Mouse (Mus musculus): Measurements from ENCODE around the gene Cd244a.
A peak's percentile ranks its signal among the peaks of the same experiment; 100 is the strongest.

The Cd244a gene

DNA sequence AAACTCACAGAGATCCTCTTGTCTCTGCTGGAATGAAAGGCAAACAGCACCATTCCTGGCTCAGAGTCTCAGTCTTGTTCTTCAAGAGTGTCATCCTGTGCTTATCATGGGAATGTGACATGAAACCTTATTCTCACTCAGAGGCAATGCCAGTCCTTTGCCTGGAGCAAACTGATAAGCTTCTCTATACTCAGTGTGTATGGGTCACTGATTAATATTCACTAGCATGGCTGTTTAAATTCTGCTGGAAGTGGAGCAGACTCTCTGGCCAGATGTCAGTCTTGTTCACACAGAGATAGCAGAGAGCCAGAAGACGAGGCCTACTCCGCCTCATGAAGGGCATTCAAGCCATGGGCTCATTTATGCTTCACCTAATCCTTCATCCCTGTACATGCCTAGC is 25.6 kb downstream of the Cd244a start:
- no peak for DNase-seq

DNA sequence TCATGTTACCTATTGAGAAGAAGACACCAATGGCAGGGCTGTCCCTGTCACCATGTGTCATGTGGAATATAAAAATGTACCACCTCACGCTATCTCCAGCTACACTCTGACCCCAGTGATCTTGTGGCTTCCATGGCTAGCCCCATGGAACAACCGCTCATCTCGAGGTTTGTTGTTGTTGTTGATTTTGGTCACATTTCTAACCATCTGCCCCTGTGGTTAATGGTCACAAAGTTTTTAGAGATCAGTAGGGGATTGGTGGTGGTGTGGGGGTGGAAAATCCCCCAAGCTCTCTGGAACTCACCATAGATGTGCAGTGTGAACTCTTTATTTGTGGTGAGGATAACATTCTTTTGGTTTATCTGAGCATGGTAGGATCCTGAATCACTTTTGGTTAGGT is 45.7 kb downstream of the Cd244a start:
- no peak for DNase-seq

DNA sequence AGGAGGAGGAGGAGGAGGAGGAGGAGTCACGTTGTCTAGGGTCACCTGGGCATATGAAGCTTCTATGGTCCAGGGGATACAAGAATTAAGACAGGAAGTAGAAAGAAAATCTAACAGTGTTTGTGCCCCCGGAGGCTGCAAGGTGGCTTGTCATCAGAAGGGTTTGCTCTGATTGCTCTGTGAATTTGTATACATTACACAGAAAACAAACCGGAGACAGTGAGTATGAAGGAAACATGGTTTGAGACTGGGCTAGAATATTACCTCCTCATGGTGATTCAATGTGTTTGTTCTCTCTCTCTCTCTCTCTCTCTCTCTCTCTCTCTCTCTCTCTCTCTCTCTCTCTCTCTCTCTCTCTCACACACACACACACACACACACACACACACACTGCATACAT is 47.7 kb downstream of the Cd244a start:
- no peak for DNase-seq

DNA sequence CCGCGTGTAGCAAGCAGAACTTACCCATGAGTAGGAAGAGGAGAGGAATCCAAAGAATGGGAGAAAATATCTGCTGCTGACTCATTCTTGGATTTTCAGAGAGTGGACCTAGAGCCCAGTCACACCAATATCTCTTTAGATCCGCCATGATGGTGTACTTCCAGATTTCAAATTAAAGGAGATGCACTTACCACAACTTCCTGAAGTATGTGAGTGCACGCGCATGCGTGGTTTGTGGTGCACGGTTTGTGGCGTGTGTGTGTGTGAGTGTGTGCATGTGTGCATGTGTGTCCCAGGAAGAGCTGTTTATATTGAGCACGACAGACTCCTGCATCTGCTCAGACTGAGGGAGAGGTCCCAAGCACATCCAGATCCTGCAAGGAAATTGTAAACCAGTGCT is 48.2 kb downstream of the Cd244a start, which contains the start of gene Ly9:
Ly9 (minus strand) TSS at position 235 of the 400 bp plus-strand sequence.
- DNase-seq, result peak; percentile 55

DNA sequence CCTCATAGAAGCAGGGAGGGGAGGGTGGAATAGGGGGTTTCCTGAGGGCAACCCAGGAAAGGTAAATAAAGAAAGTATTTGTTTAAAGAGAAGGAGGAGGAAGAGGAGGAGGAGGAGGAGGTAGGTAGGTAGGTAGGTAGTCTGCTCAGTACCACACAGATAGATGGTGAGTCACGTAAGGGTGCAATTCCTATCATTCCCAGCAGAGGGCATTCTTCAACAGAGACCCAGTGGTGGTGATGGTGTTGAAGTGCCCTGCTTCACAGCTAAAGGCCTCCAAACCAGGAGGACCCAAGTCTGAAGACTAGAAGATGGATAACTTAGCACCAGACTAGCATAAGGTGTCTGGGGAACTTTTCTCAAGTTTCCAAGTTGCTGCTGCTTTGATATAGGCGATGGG is 51.0 kb downstream of the Cd244a start:
- DNase-seq, result peak; percentile 28

DNA sequence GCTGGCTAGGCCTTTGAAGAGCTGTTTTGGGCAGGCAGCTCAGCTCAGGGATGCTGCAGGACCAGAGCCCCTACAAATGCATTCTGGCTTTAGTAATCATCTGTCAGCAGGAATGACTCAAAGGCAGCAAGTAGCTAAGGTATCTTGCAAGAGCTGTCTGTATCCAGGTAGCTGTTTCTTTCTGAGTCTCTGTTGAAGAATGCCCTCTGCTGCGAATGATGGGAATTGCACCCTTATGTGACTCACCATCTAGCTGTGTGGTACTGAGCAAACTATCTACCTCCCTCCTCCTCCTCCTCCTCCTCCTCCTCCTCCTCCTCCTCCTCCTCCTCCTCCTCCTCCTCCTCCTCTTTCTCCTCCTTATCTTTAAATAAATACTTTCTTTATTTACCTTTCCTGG is 51.8 kb downstream of the Cd244a start:
- peak; percentile 41 for DNase-seq

DNA sequence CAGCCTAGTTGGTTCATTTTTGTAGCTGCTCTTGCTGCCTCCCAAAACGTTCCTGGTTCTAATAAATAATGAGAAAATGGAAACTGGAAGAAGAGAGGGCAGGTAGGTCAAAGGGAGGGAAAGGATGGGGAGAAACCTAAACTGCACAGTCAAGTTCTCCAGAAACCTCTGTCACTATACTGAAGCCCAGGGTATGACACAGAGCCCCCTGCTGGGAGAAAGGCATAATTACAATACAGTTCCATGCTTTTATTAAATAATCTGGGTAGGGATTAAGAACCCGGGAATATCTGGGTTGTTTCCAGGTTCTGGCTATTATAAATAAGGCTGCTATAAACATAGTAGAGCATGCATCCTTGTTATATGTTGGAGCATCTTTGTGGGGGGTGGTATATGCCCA is 55.0 kb downstream of the Cd244a start:
- peak; percentile 47 for DNase-seq

DNA sequence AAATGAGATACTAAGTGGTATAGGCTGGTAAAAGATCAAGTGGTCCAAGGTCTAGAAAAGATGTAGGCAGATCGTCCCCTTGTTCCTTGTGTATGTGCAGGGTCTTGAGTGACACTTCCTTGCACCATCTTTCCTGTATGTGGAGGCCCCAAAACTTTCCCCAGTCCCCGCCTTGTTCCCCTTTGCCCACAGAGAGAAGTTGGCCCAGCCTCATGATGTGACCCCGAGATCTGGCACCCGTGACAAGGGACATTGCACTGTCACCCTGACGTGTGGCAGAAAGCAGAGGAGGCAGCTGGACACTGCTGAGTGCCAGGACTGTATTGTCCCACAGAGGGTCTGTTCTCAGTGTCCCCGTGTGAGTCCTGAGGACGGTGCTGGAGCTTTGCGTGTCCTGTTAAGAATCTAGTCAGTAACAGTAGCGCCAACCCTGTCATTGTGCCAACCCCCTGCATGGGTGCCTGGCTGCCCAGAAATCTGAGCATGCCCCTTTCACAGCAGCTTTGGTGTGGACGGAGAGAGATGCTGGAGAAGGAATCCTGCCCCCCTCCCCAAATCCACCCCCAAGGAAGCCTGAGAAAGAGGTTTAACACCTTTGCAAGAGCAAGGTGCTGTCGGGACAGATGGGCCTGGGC is 58.0 kb downstream of the Cd244a start:
- peak; percentile 49 for DNase-seq

DNA sequence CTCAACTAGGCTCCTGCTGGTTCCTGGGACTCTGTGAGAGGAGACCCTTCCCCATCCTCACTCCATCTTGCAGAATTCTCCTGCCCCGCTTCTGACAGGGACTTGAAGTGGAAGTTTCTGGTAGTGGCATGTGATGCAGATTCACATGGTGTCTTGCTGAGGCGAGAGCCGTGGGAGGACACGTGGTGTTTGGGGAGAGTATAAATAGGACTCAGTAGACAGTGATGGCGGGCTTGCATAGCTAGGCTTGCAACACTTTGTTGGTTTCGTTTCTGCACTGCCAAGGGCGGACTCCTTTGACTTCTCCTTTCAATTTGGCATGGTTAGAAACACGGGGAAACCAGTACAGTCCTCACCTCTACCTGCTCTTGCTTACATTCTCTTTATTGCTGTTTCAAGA is 60.0 kb downstream of the Cd244a start:
- peak; percentile 77 for DNase-seq

DNA sequence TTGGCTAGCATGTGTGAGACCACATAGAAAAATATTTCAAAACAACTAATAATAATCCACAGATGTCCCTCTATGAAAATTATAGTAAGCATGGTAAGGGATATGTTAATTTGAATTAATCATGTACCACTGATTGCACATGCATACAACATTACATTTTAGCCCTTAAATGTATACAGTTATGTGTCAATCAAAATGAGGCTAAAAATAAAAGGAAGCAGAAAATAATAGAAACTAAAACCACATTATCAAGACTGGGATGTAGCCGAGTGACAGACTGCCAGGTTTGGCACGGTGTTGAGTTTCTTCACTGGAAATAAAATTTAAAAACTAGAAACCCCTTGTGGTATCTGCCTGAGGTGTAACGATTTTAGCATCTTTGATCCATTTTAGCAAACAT is 60.7 kb downstream of the Cd244a start:
- DNase-seq, result no peak

DNA sequence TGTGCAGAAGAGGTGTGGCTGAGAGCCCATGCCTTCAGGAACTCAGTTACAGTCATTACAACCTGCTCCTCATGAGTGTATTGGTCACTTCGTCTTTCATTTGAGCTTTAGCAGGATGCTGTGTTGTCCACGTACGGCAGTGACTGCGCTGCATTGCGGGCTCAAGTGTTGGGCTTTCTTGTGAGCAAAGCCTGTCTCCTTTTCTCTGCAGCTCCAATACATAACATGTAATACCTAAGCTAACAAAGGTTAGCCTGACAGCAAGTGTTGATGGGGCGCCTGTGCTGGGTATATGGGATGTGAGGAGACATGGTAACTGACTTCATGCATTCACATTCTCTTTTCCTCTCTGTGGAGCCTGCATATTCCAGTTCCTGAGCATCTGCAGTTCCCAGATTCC is 61.1 kb downstream of the Cd244a start:
- DNase-seq, result no peak

DNA sequence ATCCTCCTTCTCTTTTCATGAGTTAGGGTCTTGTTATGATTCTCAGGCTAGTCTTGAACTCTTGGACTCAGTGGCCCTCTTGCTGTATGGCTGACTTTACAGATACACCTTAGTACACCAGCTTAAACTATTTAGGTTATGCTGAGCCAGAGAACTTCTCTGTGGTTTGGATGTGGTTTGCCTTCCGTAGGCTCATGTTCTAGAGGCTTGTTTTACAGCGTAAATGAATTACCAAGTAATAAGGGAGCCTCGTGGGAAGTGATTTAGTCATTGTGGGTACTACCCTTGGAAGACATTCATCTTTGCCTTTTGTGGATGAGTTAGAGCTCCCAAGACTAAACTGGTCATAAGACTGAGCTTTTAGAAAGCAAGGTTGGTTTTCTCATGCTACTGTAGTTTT is 68.8 kb downstream of the Cd244a start:
- DNase-seq, result no peak

DNA sequence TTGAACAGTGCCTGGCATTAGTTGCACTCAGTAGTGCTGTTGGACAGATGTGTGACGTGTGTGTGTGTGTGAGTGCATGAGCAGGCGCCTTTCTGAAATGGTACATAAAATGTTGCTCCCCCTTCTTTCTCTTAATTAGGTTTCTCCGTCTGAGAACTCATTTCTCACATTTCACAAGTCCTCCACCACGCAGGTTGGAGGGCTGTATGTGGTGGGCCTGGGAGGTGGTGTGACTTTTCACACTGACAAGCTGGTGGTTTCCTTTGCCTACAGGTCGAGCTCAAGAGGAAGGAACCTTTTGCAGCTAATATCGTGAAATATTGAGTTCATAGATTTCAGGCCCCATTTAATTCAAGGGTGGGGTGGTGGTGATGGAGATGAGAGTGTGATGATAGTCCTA is 70.2 kb downstream of the Cd244a start:
- DNase-seq, result no peak

DNA sequence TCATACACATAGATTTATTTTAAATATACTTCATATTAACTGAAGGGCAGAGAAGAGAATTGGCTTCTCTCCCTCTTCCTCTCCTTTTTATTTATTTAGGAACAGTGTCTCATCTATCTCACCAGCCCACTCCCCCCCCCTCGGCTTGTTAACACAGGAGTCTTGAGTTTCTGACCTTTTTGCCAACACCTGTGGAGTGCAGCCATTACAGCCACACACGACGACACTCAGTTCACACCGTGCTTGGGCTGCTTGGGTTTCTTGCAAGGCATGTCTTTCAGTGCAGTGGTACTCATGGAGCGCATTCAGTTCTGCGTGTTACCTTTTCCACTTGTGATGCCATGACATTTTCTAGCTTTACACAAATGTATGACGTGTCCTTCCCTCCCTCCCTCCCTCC is 71.0 kb downstream of the Cd244a start:
- DNase-seq, result no peak

DNA sequence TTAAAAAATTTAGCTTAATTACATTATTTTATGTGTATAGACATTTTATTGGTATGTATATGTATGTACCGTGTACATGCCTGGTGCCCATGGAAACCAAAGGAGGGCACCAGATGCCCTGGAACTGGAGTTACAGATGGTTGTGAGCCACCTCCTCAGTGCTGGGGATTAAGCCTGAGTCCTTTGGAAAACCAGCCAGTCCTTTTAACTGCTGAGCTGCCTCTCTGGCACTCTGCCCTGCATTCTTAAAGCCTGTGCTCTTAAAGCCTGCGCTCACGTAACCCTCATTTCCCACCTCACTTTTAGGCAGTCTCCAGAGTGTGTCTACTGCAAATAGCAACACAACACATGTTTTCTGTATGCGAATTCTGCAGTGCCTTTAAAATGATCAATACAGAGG is 71.9 kb downstream of the Cd244a start:
- DNase-seq, result no peak

DNA sequence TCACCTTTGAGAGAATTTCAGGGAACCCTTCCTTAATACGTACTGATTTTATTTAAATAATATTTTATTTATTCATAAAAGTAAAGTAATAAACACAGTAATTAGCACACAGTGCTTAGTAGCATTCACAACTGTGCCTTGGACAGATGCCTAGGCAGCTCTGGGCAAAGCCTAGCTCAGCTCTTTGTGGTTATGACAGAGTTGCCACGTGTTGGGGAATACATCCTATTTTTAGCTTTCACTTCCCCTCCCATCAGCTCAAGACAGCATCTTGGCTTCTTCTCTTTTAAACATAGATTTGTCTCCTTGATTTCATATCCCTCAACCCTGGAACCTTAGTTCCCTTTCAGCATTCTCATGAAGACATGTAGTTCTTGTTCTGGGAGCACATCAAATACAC is 72.5 kb downstream of the Cd244a start:
- peak; percentile 54 for DNase-seq

DNA sequence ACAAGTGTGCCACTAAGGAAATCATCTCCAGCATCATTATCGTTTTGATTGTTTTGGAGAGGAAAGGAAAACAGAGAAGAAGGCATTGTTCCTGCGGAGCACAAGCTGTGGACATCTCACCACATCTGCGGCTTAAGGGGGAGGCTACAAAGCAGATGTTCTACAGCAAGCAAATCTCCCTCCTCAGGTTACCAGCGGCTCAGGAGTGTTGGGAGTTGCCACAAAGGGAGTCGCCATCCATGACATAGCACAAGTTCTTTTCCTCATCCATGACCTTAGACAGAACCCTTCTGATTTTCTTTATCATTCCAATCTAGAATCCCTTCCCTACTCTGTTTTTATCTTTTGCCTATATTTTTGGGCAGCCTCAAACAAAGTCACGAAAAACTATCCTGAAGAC is 76.7 kb downstream of the Cd244a start:
- no peak for DNase-seq

DNA sequence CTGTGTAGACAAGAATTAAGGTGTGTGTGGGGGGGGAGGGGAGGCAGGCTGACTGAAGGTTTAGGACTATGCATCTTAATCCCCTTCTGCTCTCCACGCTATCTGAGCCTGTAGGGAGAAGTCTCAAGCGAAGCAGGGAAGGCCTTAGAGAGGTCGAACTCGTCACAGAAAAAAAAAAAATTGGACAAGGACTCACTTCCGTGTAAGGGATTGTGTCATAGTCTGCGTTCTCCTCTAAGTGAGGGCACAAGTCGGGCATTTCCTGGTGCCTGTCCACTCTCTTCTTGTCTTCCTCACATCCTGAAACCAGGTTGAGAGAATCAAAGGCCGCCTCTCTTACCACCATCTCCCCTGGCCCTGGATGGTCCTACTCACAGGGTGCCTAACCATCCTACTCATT is 78.1 kb downstream of the Cd244a start:
- no peak for DNase-seq

DNA sequence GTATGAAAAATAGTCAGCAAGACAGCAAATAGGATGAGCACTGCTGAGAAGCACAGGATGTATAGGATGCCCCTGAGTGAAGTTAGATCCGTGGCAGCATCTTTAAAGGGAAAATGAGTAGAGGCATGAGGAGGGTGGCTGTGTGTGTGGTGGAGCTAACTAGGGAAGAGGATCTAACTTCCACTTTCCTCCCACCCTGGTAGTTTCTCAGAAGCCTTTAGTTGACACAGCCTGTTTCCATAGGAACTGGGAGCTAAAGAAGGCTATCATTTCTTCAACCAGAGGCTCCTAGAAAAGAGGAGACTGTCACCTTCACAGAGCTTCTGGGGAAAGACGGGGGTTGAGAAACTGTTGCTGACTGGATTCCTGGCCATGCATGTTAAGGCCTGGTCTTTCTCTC is 79.7 kb downstream of the Cd244a start:
- no peak for DNase-seq

DNA sequence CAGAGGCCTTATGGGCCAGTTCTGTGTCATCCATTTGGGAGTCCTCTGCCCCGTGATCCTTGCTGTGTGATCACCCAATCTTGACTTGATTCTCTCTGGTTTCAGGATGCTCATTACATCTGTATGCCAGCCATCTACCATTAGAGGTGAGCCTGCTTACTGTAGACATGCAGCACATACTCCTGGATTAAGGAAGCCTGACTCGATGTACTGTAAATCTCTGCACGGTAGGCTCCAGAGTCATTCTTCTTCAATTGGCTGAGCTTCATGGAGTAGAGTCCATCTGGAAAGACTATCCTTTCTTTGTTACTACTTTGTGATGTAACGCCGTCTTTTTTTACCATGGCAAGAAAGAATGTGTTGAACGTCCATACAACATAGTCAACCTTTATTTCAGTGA is 81.8 kb downstream of the Cd244a start:
- no peak for DNase-seq

DNA sequence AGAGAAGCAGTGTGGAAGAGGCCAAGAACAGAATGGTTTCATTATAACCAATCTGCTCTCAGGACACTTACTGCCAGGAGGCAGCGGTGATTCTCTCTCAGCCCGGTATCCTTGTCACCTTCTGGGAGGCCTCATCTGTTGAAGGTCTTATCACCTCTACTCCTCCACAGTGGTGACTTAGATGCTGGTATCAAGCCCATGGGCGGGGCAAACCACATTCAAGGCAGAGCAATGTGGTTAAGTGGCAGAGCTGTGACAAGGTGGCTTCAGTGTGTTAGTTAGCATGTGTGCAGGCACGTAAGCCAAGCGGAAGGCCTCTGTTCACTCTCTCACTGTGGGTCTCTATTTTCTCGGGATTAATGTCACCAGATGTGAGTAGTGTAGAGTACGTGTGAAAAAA is 84.6 kb downstream of the Cd244a start:
- no peak for DNase-seq

DNA sequence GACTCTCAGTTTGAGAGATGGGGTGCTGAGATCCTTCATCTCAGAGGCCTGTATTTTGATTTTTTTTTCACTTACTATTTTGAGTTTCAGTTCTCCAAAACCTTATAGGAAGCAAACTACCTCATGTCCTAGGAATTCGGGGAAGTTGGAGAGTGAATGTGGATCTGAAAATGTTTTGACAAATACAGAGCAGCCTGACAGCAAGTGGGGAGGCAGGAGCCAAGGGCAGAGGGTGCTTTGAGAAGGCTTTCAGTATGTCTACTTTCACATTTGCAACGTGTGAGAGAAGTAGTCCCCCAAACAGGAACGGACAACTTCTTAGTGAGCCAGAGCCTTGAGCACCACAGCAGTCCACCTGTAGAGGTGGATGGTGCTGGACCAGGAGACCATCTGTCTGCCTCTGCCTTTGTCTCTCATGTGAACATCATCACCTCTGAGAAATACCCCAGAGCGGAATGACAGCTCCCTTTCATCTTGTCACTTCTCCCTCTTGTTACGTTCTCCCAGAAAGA is 87.5 kb downstream of the Cd244a start:
- DNase-seq, result no peak

DNA sequence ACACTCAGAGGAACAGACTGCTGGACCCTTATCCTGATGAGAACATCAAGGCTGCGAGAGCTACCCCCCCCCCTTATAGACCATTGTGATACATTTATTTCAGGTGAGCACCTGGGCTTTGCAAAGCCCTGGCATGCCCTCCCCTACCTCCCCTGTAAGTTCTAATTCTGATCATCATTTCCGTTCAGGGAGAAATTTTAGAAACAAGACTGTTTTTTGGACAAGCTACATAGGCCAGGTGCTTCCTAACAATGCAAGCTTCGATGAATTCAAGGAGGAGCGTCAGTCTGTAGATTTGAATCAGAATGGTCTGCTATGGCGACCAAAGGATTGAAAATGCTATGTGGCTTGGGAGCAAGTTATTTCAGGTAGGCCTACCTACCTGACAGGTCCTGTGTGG is 88.7 kb downstream of the Cd244a start:
- no peak for DNase-seq

DNA sequence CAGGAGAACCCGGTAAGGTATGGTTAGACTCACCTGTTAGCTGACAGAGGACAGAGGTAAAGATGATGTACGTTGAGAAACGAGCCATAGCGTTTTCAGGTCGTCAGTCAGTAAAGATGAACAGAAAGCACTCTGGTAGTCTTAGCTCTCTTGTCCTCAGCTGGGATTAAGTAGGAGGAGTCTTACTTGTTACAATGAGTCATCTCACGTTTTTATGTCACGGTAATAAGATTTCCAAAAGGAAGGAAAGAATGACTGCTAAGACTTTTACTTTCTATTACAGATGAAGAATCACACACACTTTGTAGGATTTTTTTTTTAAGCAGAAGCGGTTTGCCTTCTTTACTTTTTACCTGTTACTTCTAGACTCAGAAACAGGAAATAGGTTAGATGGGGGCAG is 89.8 kb downstream of the Cd244a start:
- no peak for DNase-seq

DNA sequence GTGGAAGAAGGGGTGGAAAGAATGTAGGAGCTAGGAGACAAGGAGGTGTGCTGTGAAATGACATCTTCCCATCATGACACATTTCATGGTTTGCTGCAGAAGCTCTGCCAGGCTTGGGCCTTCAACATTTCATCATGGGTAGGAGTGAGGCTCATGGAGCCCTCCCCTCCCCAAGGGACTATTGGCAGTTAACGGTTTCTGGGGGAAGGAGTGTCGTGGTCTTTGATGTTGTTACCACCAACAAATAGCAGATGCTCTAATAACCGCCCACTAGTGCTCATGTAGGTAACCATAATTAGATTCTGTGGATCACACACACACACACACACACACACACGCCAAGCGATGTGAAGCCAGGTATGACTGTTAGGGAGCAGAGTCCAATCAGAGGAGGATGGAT is 93.7 kb downstream of the Cd244a start, which contains the start of gene Slamf7:
Slamf7 (minus strand) TSS at position 302 of the 400 bp plus-strand sequence.
- DNase-seq, result no peak

Measured in lung, postnatal 36 days (tissue).